Mouse (Mus musculus) thymus, postnatal 10 days (tissue): ENCODE measurements around the gene Camk2g.
A peak's percentile ranks its signal among the peaks of the same experiment; 100 is the strongest.
"Not testable (repeated sequence)": the region's sequence is repeated elsewhere in the genome, so short reads cannot be mapped to it uniquely, and the experiment has no call there.

Experiments
- DNase-seq, 2 experiments: peaks; one replicate each; pipeline ENCODE4 v3.0.0; 2021; ENCODE audit warnings: low spot score in 2 of 2

Gene Camk2g

GRCm38 (mm10) chr14:20738511-20738910 is 55.4 kb downstream of the Camk2g start:
- DNase-seq = no peak

GRCm38 (mm10) chr14:20737306-20737705 is 56.6 kb downstream of the Camk2g start:
- peak; percentile 12 to 19 for DNase-seq

- DNase-seq = no peak
Measured at GRCm38 (mm10) chr14:20735892-20736390, 57.9 kb downstream of the Camk2g start.

GRCm38 (mm10) chr14:20735052-20735451 is 58.8 kb downstream of the Camk2g start:
- no peak for DNase-seq

GRCm38 (mm10) chr14:20733952-20734774 is 59.7 kb downstream of the Camk2g start, which contains the start of gene Ndst2:
TSS of gene Ndst2 (minus strand) at chr14:20734562.
- peak; percentile 68 to 69 for DNase-seq

GRCm38 (mm10) chr14:20733041-20733951 is 60.6 kb downstream of the Camk2g start:
- DNase-seq = no peak

GRCm38 (mm10) chr14:20730853-20731602 is 62.9 kb downstream of the Camk2g start:
- DNase-seq = no peak

GRCm38 (mm10) chr14:20729871-20730270 is 64.0 kb downstream of the Camk2g start:
- no peak for DNase-seq

GRCm38 (mm10) chr14:20725660-20726339 is 68.1 kb downstream of the Camk2g start:
- no peak for DNase-seq

GRCm38 (mm10) chr14:20724043-20724442 is 69.8 kb downstream of the Camk2g start:
- DNase-seq = peak; percentile 21 to 44

- no peak for DNase-seq
Measured at GRCm38 (mm10) chr14:20723006-20723405, 70.9 kb downstream of the Camk2g start.

- DNase-seq = no peak
Measured at GRCm38 (mm10) chr14:20721371-20721770, 72.5 kb downstream of the Camk2g start.

GRCm38 (mm10) chr14:20719767-20720166 is 74.1 kb downstream of the Camk2g start:
- no peak for DNase-seq

- no peak for DNase-seq
Measured at GRCm38 (mm10) chr14:20718443-20718842, 75.4 kb downstream of the Camk2g start.

- DNase-seq = no peak
Measured at GRCm38 (mm10) chr14:20713832-20714231, 80.1 kb downstream of the Camk2g start.

- peak in 1 of 2 experiments; percentile 19 for DNase-seq
Measured at GRCm38 (mm10) chr14:20708239-20708638, 85.6 kb downstream of the Camk2g start.

- peak; percentile 43 to 49 for DNase-seq
Measured at GRCm38 (mm10) chr14:20707201-20708190, 86.4 kb downstream of the Camk2g start, which contains the start of gene Zswim8. TSS of gene Zswim8 (plus strand) at chr14:20707552.

- not testable (repeated sequence) for DNase-seq
Measured at GRCm38 (mm10) chr14:20703461-20703860, 90.4 kb downstream of the Camk2g start.

GRCm38 (mm10) chr14:20702741-20703381 is 91.0 kb downstream of the Camk2g start, which contains the start of gene Chchd1:
TSS of gene Chchd1 (plus strand) at chr14:20703006.
- peak; percentile 72 for DNase-seq
